Mouse (Mus musculus) spleen, adult 2 months (tissue): ENCODE data around the gene Gla.

Experiments used
- CTCF ChIP-seq: fragments of 200-500 bp; IDR thresholded peaks from 2 replicates; pipeline ENCODE4 v1.5.1; 2011; ENCODE audit warnings: mild to moderate bottlenecking, inconsistent platforms; ENCODE audit not compliant: insufficient read depth, insufficient read length, insufficient replicate concordance; ENCODE audit errors: extremely low read depth
- POLR2A ChIP-seq: fragments of 200-500 bp; IDR thresholded peaks from 2 replicates; pipeline ENCODE4 v1.6.1; 2011; ENCODE audit warnings: low read depth, low read length, inconsistent platforms

DNA sequence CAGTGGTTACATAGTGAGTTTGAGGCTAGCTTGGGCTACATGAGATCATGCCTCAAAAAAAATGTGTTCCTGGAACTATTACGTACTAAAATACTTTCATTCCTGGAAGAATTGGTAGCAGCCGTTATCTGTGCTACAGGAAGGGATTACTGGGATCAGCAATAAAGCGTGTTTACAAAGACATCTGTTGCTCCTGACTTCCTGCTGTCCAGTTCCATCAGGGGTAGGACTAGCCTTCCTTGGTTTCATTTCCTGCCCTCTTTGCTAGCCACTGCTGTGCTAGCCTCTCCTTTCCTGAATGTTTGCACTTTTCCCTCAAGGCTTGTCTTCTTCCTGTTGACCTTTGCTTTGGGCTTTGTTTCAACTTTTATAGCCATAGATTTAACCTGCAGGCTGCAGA is 34.9 kb upstream of the Gla start:
- TF ChIP-seq CTCF (no peak), POLR2A (no peak)
